Mouse (Mus musculus): ENCODE data around the gene Trpm8. TPM values are rescaled to one million over a fixed set of nuclear protein-coding genes. Genes with fewer than 3 reads are reported as not detected.

Trpm8 gene
- polyA plus RNA-seq, 1 experiment, result not detected

GRCm38 (mm10) chr1:88272851-88273250 is 4.6 kb upstream of the Trpm8 start:
- H3K27ac ChIP-seq (ENCODE audit: insufficient read depth, low read depth, low read length), result no peak overlapping the region
- peaks cover 58% of the 10 kb centered on the region for H3K36me3 ChIP-seq (ENCODE audit: control insufficient read depth, insufficient read depth, low read length)
- TF ChIP-seq POLR2A (IDR thresholded peaks at IDR 0.05; ENCODE audit: low read depth, low read length), result no peak
- no peak for TF ChIP-seq CTCF (IDR thresholded peaks at IDR 0.05; ENCODE audit: extremely low read depth, insufficient read length, insufficient replicate concordance, low read depth, low read length)
- no peaks in the 10 kb centered on the region for H3K27me3 ChIP-seq (ENCODE audit: control insufficient read depth, insufficient read depth, low read length)
- H3K4me3 ChIP-seq (ENCODE audit: low read depth, low read length), result no peak overlapping the region
- H3K4me1 ChIP-seq (ENCODE audit: control insufficient read depth, insufficient read depth, insufficient read length, low read length), result peaks cover 6% of the 10 kb centered on the region; the same call in 1 of the 2 replicates
- 63% methylated on average over 4 of the region's 4 CpGs for WGBS

- Histone ChIP-seq H3K27me3 (ENCODE audit: control insufficient read depth, insufficient read depth, low read length) (no peaks in the 10 kb centered on the region), H3K27ac (ENCODE audit: insufficient read depth, low read depth, low read length) (no peak overlapping the region), H3K4me3 (ENCODE audit: low read depth, low read length) (no peak overlapping the region), H3K36me3 (ENCODE audit: control insufficient read depth, insufficient read depth, low read length) (peaks cover 53% of the 10 kb centered on the region), H3K4me1 (ENCODE audit: control insufficient read depth, insufficient read depth, insufficient read length, low read length) (peaks cover 10% of the 10 kb centered on the region; the same call in 1 of the 2 replicates)
- TF ChIP-seq POLR2A (IDR thresholded peaks at IDR 0.05; ENCODE audit: low read depth, low read length) (no peak), CTCF (IDR thresholded peaks at IDR 0.05; ENCODE audit: extremely low read depth, insufficient read length, insufficient replicate concordance, low read depth, low read length) (no peak)
- 94% methylated on average over 3 of the region's 3 CpGs for WGBS
These were observed 4.1 kb upstream of the Trpm8 start for GRCm38 (mm10) chr1:88273326-88273725.

- TF ChIP-seq POLR2A (IDR thresholded peaks at IDR 0.05; ENCODE audit: low read depth, low read length), result no peak
- TF ChIP-seq CTCF (IDR thresholded peaks at IDR 0.05; ENCODE audit: extremely low read depth, insufficient read length, insufficient replicate concordance, low read depth, low read length), result no peak
- Histone ChIP-seq H3K36me3 (ENCODE audit: control insufficient read depth, insufficient read depth, low read length) (peaks cover 48% of the 10 kb centered on the region), H3K27me3 (ENCODE audit: control insufficient read depth, insufficient read depth, low read length) (no peaks in the 10 kb centered on the region), H3K4me1 (ENCODE audit: control insufficient read depth, insufficient read depth, insufficient read length, low read length) (peaks cover 11% of the 10 kb centered on the region; the same call in 1 of the 2 replicates), H3K27ac (ENCODE audit: insufficient read depth, low read depth, low read length) (no peak overlapping the region), H3K4me3 (ENCODE audit: low read depth, low read length) (no peak overlapping the region)
- 80% methylated on average over 4 of the region's 4 CpGs for WGBS
These were observed 3.6 kb upstream of the Trpm8 start for GRCm38 (mm10) chr1:88273832-88274231.

- no peak for TF ChIP-seq POLR2A (IDR thresholded peaks at IDR 0.05; ENCODE audit: low read depth, low read length)
- TF ChIP-seq CTCF (IDR thresholded peaks at IDR 0.05; ENCODE audit: extremely low read depth, insufficient read length, insufficient replicate concordance, low read depth, low read length), result no peak
- 73% methylated on average over 11 of the region's 11 CpGs for whole genome bisulfite sequencing
- Histone ChIP-seq H3K4me3 (ENCODE audit: low read depth, low read length) (no peak overlapping the region), H3K27ac (ENCODE audit: insufficient read depth, low read depth, low read length) (no peak overlapping the region), H3K4me1 (ENCODE audit: control insufficient read depth, insufficient read depth, insufficient read length, low read length) (peaks cover 18% of the 10 kb centered on the region; the same call in 1 of the 2 replicates), H3K27me3 (ENCODE audit: control insufficient read depth, insufficient read depth, low read length) (no peaks in the 10 kb centered on the region), H3K36me3 (ENCODE audit: control insufficient read depth, insufficient read depth, low read length) (peaks cover 41% of the 10 kb centered on the region)
These were observed 2.9 kb upstream of the Trpm8 start for GRCm38 (mm10) chr1:88274371-88275077.

GRCm38 (mm10) chr1:88275078-88275680 is 2.3 kb upstream of the Trpm8 start:
- H3K27me3 ChIP-seq (ENCODE audit: control insufficient read depth, insufficient read depth, low read length), result no peaks in the 10 kb centered on the region
- 69% methylated on average over 13 of the region's 13 CpGs for WGBS
- TF ChIP-seq POLR2A (IDR thresholded peaks at IDR 0.05; ENCODE audit: low read depth, low read length), result no peak
- no peak for TF ChIP-seq CTCF (IDR thresholded peaks at IDR 0.05; ENCODE audit: extremely low read depth, insufficient read length, insufficient replicate concordance, low read depth, low read length)
- H3K36me3 ChIP-seq (ENCODE audit: control insufficient read depth, insufficient read depth, low read length), result peaks cover 35% of the 10 kb centered on the region
- no peak overlapping the region for H3K27ac ChIP-seq (ENCODE audit: insufficient read depth, low read depth, low read length)
- no peak overlapping the region for H3K4me3 ChIP-seq (ENCODE audit: low read depth, low read length)
- H3K4me1 ChIP-seq (ENCODE audit: control insufficient read depth, insufficient read depth, insufficient read length, low read length), result peaks cover 21% of the 10 kb centered on the region; the same call in 1 of the 2 replicates

GRCm38 (mm10) chr1:88275698-88276523 is 1.6 kb upstream of the Trpm8 start:
- H3K4me1 ChIP-seq (ENCODE audit: control insufficient read depth, insufficient read depth, insufficient read length, low read length), result peaks cover 25% of the 10 kb centered on the region; the same call in 1 of the 2 replicates
- TF ChIP-seq POLR2A (IDR thresholded peaks at IDR 0.05; ENCODE audit: low read depth, low read length) (no peak), CTCF (IDR thresholded peaks at IDR 0.05; ENCODE audit: extremely low read depth, insufficient read length, insufficient replicate concordance, low read depth, low read length) (no peak)
- no peak overlapping the region for H3K27ac ChIP-seq (ENCODE audit: insufficient read depth, low read depth, low read length)
- H3K4me3 ChIP-seq (ENCODE audit: low read depth, low read length), result peak overlapping the region; percentile 5; the same call in 1 of the 2 replicates
- peaks cover 35% of the 10 kb centered on the region for H3K36me3 ChIP-seq (ENCODE audit: control insufficient read depth, insufficient read depth, low read length)
- H3K27me3 ChIP-seq (ENCODE audit: control insufficient read depth, insufficient read depth, low read length), result no peaks in the 10 kb centered on the region
- WGBS, result 51% methylated on average over 13 of the region's 13 CpGs
